Mouse (Mus musculus) erythroid progenitor cell, adult 5-6 weeks (primary cell): ENCODE results near the gene Coq2. TPM values are rescaled to one million over a fixed set of nuclear protein-coding genes. Genes with fewer than 3 reads are reported as not detected.

Experiments
- ATAC-seq: replicated peaks from 2 replicates; pipeline ENCODE4 v1.8.0; 2016; ENCODE audit warnings: moderate number of reproducible peaks, mild to moderate bottlenecking, moderate TSS enrichment, inconsistent platforms; ENCODE audit not compliant: poor library complexity, low FRiP score, severe bottlenecking
- total RNA-seq, 2 experiments: library from RNA; stranded (forward) in 1 of 2; stranded (reverse) in 1 of 2; fragments of 150-400 nt in 1 of 2; fragments of 186-747, 209-891 nt in 1 of 2; gene quantifications; 2 replicates each; pipeline versions ENCODE4 v1.2.3 to v1.2.4; 2015 to 2017; ENCODE audit warnings: low replicate concordance in 2 of 2

The Coq2 gene
- total RNA-seq (2015; ENCODE audit: low replicate concordance) (3.8 and 7.6 TPM in 2 replicates), total RNA-seq (2017; ENCODE audit: low replicate concordance) (4.2 and 6.0 TPM in 2 replicates)

DNA sequence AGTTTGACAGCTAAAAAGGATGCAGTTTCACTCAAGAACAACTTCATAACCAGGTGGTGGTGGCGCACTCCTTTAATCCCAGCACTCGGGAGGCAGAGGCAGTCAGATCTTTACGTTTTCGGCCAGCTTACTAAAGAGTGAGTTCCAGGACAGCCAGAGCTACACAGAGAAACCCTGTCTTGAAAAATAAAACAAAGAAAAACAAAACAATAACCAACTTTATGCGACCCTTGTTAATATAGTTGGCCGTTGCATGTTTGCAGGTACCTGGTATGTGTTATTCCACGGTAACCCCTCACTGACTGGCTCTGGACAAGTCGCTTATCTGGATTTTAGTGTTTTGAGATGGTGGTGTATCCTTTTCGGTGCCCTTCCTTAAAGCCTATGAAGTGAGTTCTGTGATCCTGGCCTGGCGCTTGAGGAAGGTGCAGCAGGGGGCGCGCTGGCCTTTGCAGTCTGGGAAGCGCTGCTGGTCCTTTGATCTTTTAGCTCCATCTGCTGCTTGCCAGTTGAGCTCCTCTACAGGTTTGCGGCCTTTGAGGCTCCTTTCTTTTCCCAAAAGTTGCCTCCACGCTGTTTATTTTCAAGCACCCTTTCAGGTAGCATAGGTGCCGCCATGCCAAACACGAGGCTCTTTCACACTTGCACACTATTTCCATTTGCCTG, at the start of gene Coq2:
TSS of gene Coq2 (minus strand) at position 430 of the 666 bp plus-strand sequence.
- ATAC-seq, result peak; percentile 91

DNA sequence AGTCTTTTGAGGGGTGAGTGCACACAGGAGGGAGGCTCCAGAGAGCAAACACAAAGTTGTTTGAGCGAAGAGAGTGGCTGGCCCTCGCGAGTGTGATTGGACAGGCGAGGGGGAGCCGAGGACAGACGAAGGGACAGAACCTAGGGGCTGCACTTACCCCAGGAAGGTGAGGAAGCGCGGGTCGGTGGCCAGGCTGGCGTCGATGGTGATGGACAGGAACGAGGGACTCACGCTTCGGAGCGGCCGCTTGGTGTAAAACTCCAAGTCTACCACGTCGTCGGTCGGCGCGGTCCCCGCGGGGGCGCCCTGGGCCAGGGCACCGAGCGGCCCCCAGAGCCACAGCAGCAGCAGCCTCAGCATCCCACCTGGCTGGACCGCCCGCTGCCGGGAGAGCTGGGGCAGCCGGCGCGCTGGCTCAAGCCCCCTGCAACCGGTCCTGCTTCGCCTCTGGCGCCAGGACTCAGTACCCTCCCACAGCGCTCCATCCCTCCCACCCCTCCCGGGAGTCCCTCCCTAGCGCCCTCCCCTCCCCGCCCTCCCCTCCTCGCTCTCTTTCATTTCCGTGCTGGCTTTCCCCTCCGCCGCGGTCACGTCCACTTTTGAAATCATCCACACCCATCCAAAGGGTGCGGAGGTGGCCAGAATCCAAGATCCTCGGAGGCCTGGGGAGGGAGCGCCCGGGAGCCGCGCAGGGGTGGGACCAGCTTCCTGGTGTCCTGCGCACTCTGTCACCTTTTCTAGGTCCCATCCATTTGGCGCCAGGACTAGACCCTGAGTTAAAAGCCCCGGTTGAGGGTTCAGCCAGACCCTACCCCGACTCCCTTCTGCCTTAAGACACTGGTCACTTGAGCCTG, 44.5 kb upstream of the Coq2 start, which contains the start of gene Hpse:
TSS of gene Hpse (minus strand) at position 482 of the 854 bp plus-strand sequence.
- no peak for ATAC-seq

DNA sequence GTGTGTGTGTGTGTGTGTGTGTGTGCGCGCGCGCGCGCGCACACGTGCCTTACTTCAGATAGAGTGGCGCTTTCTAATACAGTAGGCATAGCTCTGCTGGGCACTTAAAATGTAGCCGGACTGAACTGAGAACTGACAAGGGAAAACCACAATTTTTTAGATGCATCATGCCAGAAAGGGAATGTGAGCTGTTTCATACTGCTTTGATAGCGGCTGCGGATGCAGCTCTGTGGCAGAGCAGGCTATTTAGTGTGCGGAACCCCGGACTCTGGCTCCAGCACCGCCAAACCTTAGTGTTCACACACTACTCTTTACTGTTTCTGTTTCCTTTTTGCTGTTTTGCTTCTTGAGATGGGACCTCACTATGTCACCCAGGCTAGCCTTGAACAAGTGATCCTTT, 41.8 kb upstream of the Coq2 start:
- ATAC-seq, result no peak

DNA sequence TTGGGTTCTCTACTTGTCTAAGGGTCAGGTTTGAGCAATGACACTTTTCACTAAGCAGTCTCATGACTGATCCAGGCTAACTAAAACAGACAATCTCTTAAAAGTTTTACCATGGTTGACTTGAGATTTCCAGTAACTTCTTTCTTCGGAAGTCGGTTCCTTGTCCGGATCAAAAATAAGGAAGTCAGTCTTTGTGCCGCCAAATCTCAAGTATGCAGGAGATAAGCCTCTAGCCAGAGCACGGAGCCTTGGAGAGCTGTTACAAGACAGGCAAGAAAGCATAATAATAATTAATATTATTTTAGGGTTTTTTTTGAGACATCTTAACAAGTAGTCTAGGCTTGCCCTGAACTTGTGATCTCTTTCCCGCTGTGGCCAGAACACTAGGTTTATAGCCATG, 36.3 kb upstream of the Coq2 start:
- ATAC-seq, result no peak

DNA sequence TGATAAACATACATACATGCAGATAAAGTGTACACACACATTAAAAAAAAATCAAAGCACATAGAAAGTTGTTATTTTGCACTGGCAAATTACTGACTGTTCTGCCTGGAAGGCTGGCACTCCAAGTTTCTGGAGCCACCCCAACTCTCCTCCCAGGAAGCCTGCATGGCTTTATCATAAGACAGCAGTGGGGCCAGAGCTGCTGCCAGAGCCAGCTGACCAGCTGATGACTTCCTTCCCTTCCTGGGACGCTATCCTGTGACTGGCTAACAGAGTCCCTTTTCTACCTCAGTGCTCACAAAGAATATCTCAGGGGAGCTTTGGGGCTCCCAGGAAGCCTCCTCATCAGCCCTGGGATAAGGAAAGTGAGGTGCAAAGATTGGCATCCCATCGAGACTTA, 35.1 kb upstream of the Coq2 start:
- ATAC-seq, result no peak

DNA sequence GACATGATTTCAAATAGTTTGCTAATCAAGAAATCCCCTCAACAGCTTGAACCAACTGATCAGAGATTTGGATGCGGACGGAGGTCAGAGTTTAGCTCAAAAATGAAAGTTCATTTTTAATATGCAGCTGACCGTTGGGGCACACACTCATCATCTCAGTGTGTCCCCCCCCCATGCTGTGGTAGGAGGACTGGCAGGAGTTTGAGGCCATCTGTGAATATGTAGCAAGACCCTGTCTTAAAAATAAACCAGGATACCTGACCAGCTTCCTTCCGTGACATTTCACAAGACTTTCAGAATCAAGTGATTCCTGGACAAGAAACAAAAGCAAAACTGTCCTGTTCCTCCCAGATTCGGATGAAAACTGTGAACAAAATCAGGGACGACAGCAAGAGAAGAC, 34.1 kb upstream of the Coq2 start:
- no peak for ATAC-seq

DNA sequence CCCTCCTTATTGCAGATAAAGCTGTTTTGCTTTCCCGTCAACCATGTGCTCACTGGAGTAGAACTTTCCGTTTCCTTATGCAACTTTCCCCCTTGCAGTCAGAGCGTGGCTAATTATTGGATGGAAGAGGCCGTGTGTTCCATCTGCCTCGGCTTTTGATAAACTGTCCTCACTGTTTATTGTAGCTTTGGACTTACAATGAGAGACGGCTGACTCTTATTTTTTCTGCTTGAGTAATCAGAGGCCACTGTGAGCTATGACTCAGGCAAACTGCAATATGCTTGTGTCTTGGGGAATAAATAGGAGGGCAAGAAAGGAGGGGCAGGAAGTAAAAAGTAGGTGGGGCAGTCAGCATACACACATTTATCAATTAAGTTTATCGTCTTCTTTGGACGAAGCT, 31.7 kb upstream of the Coq2 start:
- no peak for ATAC-seq

DNA sequence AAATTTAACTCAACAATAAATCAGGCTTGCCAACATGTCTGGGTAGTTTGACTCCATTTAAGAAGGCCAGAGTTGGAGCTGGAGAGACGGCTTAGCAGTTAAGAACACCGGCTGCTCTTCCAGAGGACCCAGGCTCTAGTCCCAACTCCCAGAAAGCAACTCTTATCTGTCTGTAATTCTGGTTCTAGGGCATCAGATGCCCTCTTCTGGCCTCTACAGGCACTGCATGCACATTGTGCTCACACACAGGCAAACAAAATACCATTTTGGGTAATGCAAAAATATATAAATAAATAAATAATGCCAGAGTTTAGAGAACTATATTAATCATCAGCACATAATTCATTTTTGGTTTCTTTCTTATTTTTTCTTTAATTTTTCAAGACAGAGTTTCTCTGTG, 29.3 kb upstream of the Coq2 start:
- no peak for ATAC-seq

DNA sequence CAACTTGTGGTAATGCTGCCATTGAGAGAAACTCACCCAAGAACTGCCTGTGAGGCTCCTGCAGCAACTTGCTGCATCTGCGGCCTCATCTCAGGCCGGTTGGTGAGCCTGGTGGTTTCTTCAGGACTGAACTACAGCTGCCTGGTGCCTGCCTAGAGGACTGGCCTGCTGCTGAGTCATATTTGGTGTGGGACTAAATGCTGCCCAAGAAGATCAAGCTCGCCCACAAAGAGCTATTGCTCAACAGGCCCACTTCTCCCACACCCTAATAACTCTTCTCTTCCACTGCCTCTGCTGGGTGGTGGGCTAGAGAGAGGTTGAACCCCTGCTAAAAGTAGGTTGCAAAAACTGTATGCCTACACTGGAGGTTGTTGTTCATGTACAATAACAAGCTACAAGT, 27.4 kb upstream of the Coq2 start:
- no peak for ATAC-seq

DNA sequence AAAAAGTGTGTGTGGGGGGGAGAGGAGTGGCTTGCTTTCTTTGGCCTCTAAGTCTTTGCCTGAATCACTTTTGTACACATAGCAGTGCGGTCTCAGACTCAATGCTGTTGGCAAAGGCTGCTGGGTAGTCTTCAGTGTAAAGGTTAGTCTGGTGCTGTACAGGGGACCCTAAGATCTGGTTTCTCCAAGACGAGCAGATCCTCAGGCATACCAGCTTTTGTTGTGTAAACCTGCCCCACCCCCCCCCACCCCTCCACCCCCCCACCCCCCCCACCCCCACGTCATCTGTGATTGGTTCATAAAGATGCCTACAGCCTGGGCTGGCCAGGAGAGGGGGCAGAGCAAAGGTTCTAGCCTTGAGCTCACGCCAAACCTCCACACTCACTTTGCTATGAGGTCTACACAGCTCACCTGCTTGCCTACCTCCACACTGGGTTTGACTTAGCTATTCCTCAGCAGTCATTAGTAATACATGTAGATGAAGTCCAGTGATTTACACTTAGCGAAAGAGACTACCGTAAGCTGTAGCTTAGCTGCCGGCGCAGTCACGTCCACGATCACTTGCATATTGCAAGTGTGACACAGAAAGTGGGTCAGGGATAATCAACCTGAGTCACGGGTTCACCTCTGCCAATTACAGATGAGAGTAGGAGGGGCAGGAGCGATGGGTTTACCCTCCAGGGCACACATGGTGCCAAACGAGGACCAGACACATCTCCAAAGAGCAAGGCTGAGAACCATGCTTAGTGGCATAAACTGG, 26.1 kb upstream of the Coq2 start:
- no peak for ATAC-seq

DNA sequence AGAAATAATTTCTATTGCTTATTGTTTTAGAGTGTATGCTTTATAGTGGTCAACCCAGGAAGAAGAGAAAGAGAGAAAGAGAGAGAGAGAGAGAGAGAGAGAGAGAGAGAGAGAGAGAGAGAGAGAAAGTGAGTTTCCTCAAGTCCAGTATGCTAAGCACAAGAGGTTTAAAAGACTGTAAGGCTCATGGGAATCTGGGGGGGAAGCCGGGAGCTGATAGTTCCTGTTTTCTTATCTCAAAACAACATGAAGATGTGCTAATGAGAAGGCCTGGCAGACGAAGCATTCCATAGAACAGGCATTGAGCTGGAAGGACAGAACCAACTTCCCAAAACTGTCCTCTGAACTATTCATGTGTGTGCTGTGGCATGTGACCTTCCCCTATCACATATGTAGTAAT, 22.9 kb upstream of the Coq2 start:
- ATAC-seq, result no peak

DNA sequence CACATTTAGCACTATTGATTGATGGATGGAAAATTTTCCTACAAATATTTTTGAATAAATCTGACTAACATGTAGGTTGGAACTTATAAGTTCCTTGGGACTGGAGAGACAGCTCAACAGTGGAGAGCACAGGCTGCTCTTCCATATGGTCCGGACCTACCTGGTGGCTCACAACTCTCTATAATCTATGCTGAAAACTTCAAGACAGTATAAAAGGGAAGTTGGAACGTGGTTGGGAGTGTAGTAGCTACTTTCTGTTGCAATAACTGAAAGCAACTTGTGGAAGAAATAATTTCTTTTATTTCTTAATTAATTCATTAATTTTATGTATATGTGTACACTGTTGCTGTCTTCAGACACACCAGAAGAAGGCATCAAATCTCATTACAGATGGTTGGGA, 22.5 kb upstream of the Coq2 start:
- no peak for ATAC-seq

DNA sequence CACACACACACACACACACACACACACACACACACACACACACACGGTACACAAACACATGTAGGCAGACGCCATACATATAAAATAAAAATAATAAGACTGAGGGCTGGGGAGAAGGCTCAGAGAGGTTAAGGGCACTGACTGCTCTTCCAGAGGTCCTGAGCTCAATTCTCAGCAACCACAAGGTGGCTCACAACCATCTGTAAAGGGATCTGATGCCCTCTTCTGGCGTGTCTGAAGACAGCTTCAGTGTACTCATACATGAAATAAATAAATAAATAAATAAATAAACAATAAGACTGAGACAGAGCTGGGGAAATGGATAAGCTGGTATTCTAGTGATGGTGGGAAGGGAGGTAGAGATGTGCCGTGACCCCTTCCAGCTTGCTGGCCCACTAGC, 10.7 kb upstream of the Coq2 start:
- ATAC-seq, result no peak

DNA sequence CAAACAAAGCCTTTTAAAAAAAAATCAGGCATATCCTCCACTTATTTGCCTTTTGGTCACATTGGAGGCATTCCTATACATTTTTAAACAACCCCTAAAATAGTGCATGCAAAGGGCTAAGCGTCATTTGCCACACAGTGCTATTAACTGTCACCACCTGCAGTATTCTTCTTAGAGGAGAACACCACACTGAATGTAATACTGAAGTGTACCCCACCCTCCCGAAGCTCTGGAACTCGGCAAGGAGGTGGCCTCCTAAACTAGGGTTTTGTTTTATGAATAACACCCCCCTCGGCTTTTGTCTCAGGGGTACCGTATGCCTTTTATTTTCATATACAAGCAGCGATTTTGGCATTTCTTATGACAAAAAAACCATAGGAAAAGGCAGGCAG, 5.6 kb upstream of the Coq2 start:
- no peak for ATAC-seq

DNA sequence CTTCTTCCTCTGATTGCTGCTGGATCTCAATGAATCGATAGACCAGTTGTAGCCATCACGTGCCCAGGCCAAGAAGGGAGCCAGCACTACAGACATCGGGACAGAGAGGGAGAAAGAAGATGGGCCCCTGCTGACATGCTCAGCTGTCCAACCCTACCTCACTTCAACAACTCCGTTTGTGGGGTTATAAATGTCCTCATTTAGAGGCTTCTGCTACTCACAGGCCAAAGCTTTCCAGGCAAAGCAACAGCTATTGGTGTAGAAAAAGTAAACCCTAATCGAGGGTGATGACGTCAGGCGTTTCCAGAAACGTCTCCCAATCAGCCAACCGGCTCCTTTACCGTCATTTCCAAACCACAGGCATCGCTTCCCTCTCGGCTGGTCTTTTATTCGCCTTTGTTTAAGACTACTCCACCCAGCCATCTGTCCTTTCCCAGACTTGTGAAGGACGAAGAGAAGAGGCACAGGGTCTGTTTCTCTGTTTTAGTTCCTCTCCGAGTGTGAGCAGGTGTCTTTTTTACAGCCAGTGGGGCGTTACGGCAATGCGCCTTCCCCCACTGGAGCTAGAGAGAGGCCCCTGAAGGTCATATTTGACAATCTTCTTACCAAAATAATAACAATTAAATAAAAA, 5.1 kb upstream of the Coq2 start:
- no peak for ATAC-seq

DNA sequence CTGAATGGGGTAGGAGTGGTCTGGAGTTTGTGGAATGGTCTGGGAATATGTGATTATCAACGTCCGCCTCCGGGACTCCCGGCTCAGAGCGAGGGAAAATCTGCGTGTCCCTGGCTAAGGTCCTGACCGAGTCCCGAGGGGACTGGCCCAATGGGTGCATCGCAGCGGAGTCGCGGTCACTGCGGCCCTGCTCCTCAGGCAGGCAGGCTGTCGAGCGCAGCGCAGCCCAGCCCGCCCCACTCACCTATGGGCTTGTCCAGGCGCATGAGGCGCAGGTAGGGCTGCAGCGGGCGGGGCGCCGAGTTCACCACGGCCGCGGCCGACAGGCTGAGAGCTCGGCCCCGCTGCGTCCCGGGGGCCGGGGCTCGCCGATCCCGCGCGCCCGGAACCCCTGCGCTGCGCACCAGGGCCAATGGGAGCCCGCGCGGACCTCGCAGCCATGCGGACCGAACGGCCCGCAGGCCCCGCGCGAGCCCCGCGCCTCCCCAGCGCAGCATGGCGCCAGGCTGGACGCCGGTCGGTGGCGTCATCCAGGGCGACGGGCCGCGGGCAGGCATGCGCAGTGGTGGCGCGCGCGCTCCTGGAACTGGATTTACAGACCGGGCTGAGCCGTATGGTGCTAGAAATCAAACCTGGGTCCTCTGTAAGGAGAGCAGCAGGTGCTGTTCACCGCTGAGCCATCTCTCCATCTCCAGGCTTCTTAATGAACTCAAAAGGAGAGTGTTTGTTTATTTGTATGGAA, 1.0 kb downstream of the Coq2 start:
- peak; percentile 85 for ATAC-seq

DNA sequence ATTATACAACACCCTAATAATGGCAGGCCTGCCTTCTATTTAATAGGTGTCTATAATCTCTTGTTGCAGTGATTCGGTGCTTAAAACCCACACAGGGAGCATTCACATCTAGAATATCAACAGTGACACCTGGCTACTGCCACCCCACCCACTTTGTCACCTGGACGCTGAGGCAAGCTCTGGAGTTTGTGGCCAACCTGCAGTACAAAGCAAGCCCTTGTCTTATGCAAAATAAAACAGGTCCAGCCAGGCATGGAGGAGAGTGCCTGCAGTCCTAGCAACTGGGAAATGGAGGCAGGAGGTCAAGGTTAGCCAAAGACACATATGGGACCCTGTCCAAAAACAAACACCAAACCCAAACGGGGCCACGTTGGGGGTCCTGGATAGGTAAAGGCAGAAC, 2.5 kb downstream of the Coq2 start:
- ATAC-seq, result no peak

DNA sequence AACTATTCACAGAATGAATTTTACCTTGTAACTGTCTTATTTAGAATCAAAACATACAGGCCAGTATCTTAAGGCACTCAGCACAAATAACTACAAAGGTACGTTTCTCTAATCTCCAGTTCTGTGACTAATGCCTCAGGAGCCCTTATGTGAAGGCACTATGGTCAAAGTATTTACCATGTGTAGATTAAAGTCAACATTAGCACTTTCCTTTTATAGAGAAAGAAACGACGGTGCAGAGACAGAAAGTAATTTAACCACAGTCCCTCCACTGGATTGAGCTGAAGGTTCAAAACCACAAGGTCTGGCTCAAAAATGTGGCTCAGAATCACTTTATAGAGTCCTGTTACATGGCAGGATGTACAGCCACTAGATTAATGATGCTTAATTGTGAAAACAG, 3.0 kb downstream of the Coq2 start:
- ATAC-seq, result no peak

DNA sequence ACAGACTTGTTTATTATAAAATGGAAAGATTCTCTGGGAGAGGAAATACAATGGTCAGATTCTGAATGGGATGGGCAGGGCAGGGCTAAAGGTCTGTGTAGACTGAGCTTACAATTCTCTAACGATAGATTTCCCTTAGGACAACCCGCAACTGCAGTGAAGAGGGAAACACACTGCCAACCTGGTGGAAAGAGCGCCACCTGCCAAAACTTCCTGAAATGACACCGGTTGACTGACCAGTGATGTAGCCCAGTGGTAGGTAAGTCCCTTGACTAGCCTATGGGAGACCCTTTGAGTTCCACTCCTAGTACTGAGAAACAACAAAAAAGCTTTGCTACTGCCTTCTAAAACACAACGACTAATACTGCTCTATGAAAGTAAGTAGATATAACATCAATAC, 3.5 kb downstream of the Coq2 start:
- 0 out of 2 replicates have a peak, but pooled peaks have one; percentile 52 for ATAC-seq
